Mouse (Mus musculus): ENCODE measurements around the gene Ccser2.

DNA sequence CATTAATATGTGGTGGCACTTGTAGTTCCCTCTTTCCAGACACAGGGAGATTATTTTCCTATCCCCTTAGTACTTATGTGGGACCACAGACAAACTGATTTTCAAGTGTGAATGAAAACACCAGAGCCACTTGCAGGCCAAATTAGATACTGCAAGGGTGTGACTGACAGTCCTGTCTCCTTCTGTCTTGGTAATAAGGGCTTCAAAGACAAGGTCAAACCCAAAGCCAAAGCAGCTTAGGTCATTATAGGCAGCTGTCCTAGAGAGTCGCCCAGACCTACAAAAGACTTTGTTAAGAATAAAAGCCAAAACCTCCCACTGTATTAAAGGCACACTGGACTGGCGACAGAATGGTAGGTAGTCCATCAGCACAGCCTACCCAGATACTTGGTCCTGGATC, 30.6 kb downstream of the Ccser2 start:
- TF ChIP-seq POLR2A (IDR thresholded peaks at IDR 0.05; ENCODE audit: borderline replicate concordance, low read depth, low read length) = no peak
- TF ChIP-seq CTCF (IDR thresholded peaks at IDR 0.05; ENCODE audit: low read depth, low read length) = no peak
